Mouse (Mus musculus): Measurements from ENCODE around the gene Pkp1.
A peak's percentile ranks its signal among the peaks of the same experiment; 100 is the strongest.

Pkp1 gene

GRCm38 (mm10) chr1:135909381-135909780 lies 9.6 kb downstream of the Pkp1 start:
- DNase-seq (ENCODE audit: low spot score) = no peak

- DNase-seq (ENCODE audit: low spot score) = peak; percentile 39
Measured at GRCm38 (mm10) chr1:135906736-135907135, 12.3 kb downstream of the Pkp1 start.

- no peak for DNase-seq (ENCODE audit: low spot score)
Measured at GRCm38 (mm10) chr1:135899991-135900515, 19.0 kb downstream of the Pkp1 start.

- no peak for DNase-seq (ENCODE audit: low spot score)
Measured at GRCm38 (mm10) chr1:135899295-135899694, 19.7 kb downstream of the Pkp1 start.

GRCm38 (mm10) chr1:135895367-135895766 lies 23.6 kb downstream of the Pkp1 start:
- peak; percentile 14 for DNase-seq (ENCODE audit: low spot score)

GRCm38 (mm10) chr1:135893377-135893776 lies 25.6 kb downstream of the Pkp1 start:
- DNase-seq (ENCODE audit: low spot score) = no peak

GRCm38 (mm10) chr1:135892764-135893163 lies 26.2 kb downstream of the Pkp1 start:
- no peak for DNase-seq (ENCODE audit: low spot score)

GRCm38 (mm10) chr1:135892233-135892632 lies 26.8 kb downstream of the Pkp1 start:
- DNase-seq (ENCODE audit: low spot score) = no peak

- no peak for DNase-seq (ENCODE audit: low spot score)
Measured at GRCm38 (mm10) chr1:135891424-135892216, 27.4 kb downstream of the Pkp1 start.

GRCm38 (mm10) chr1:135889461-135890185 lies 29.4 kb downstream of the Pkp1 start:
- no peak for DNase-seq (ENCODE audit: low spot score)

GRCm38 (mm10) chr1:135882385-135883109 lies 36.5 kb downstream of the Pkp1 start:
- DNase-seq (ENCODE audit: low spot score) = peak; percentile 55

GRCm38 (mm10) chr1:135877248-135877647 lies 41.8 kb downstream of the Pkp1 start:
- DNase-seq (ENCODE audit: low spot score) = no peak

GRCm38 (mm10) chr1:135872991-135873390 lies 46.0 kb downstream of the Pkp1 start:
- DNase-seq (ENCODE audit: low spot score) = no peak

GRCm38 (mm10) chr1:135868570-135868969 lies 50.4 kb downstream of the Pkp1 start:
- DNase-seq (ENCODE audit: low spot score) = no peak

GRCm38 (mm10) chr1:135865518-135866194 lies 53.4 kb downstream of the Pkp1 start:
- peak; percentile 83 for DNase-seq (ENCODE audit: low spot score)

GRCm38 (mm10) chr1:135864830-135865229 lies 54.2 kb downstream of the Pkp1 start:
- DNase-seq (ENCODE audit: low spot score) = no peak

GRCm38 (mm10) chr1:135863786-135864335 lies 55.1 kb downstream of the Pkp1 start:
- no peak for DNase-seq (ENCODE audit: low spot score)

GRCm38 (mm10) chr1:135862561-135862960 lies 56.4 kb downstream of the Pkp1 start:
- no peak for DNase-seq (ENCODE audit: low spot score)

GRCm38 (mm10) chr1:135861980-135862552 lies 56.9 kb downstream of the Pkp1 start:
- DNase-seq (ENCODE audit: low spot score) = peak; percentile 28

- DNase-seq (ENCODE audit: low spot score) = no peak
Measured at GRCm38 (mm10) chr1:135861091-135861490, 57.9 kb downstream of the Pkp1 start.

- no peak for DNase-seq (ENCODE audit: low spot score)
Measured at GRCm38 (mm10) chr1:135858533-135858932, 60.5 kb downstream of the Pkp1 start.
